Mouse (Mus musculus): ENCODE results near the gene Smyd2. TPM values are rescaled to one million over a fixed set of nuclear protein-coding genes. Genes with fewer than 3 reads are reported as not detected.

The Smyd2 gene
- polyA plus RNA-seq, 1 experiment = 15.2 TPM

- Histone ChIP-seq H3K27me3 (replicated peaks) (peaks cover 7% of the 10 kb centered on the region), H3K36me3 (replicated peaks; ENCODE audit: low read length) (no peaks in the 10 kb centered on the region), H3K4me1 (peaks cover 16% of the 10 kb centered on the region), H3K4me3 (replicated peaks) (no peak overlapping the region), H3K9me3 (no peaks in the 10 kb centered on the region)
- TF ChIP-seq FLI1 (IDR thresholded peaks at IDR 0.05; ENCODE audit: low read length) (no peak), GATA1 (IDR thresholded peaks at IDR 0.05; ENCODE audit: borderline replicate concordance, low read length) (no peak)
Observed at GRCm38 (mm10) chr1:189933480-189934202, 11.5 kb upstream of the Smyd2 start.

DNA sequence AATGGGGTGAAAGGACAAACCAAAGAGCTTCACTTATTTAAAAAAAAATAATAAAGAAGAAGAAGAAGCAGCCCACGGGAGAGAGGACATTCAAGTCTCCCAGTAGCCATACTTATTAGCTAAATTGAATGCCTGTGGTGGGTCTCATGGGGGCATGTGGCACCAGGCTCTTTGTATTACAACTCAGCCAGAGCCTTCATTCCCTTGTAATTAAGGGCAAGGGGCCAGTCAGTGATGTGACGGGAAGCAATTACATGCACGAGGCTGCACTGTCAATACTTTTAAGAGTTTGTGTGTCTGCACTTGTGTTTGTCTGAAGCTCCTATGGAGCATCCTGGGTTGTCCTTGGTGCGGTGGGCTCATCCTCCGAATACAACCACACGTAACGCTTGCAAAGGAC is 10.8 kb upstream of the Smyd2 start:
- H3K4me3 ChIP-seq (replicated peaks) = no peak overlapping the region
- no peaks in the 10 kb centered on the region for H3K9me3 ChIP-seq
- H3K4me1 ChIP-seq = peaks cover 17% of the 10 kb centered on the region
- peaks cover 7% of the 10 kb centered on the region for H3K27me3 ChIP-seq (replicated peaks)
- H3K36me3 ChIP-seq (replicated peaks; ENCODE audit: low read length) = no peaks in the 10 kb centered on the region
- no peak for TF ChIP-seq FLI1 (IDR thresholded peaks at IDR 0.05; ENCODE audit: low read length)
- TF ChIP-seq GATA1 (IDR thresholded peaks at IDR 0.05; ENCODE audit: borderline replicate concordance, low read length) = no peak

GRCm38 (mm10) chr1:189932190-189932589 is 10.0 kb upstream of the Smyd2 start:
- TF ChIP-seq FLI1 (IDR thresholded peaks at IDR 0.05; ENCODE audit: low read length) (no peak), GATA1 (IDR thresholded peaks at IDR 0.05; ENCODE audit: borderline replicate concordance, low read length) (no peak)
- no peak overlapping the region for H3K4me3 ChIP-seq (replicated peaks)
- H3K27me3 ChIP-seq (replicated peaks) = peaks cover 5% of the 10 kb centered on the region
- peaks cover 23% of the 10 kb centered on the region for H3K4me1 ChIP-seq
- no peaks in the 10 kb centered on the region for H3K9me3 ChIP-seq
- no peaks in the 10 kb centered on the region for H3K36me3 ChIP-seq (replicated peaks; ENCODE audit: low read length)

DNA sequence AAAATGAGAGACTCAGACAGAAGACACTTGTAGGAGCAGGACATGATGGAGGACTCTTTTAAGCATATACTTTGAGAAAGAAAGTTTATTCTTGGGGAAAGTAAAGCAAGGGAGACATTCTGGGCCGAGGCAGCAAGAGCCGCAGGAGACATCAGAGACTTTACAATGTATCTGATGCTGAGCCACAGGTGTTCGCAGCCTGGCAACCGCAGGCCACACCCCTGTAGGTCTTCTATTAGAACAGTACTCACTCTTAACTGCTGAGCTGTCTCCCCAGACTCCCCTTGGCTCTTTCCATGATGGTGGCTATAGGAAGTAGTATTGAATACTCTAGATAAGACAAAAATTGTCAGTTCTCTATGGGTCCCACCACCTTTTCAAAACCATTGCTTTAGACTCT is 7.7 kb upstream of the Smyd2 start:
- H3K9me3 ChIP-seq = no peaks in the 10 kb centered on the region
- TF ChIP-seq FLI1 (IDR thresholded peaks at IDR 0.05; ENCODE audit: low read length) = no peak
- peaks cover 18% of the 10 kb centered on the region for H3K4me1 ChIP-seq
- no peaks in the 10 kb centered on the region for H3K36me3 ChIP-seq (replicated peaks; ENCODE audit: low read length)
- H3K27me3 ChIP-seq (replicated peaks) = no peaks in the 10 kb centered on the region
- no peak overlapping the region for H3K4me3 ChIP-seq (replicated peaks)

DNA sequence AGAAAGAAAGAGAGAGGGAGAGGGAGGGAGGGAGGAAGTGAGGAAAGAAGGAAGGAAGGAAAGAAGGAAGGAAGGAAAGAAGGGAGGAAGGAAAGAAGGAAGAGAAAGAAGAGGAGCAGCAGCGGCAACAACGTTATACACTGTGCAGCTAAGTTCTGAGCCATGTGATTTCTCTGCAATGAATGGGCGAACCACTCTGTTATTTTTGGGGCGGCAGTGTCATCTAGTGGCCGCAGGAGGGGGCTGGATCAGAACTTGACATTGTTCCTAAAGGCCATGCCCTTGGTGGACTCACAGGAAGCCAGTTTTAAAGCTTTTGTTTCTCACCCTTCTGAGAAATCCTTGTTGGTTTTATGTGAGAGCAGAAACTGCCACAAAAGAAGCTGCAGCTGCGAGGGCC is 5.5 kb upstream of the Smyd2 start:
- Histone ChIP-seq H3K27me3 (replicated peaks) (peaks cover 2% of the 10 kb centered on the region), H3K4me1 (peaks cover 9% of the 10 kb centered on the region), H3K36me3 (replicated peaks; ENCODE audit: low read length) (no peaks in the 10 kb centered on the region), H3K4me3 (replicated peaks) (peak overlapping the region; percentile 87), H3K9me3 (no peaks in the 10 kb centered on the region)
- TF ChIP-seq GATA1 (IDR thresholded peaks at IDR 0.05; ENCODE audit: borderline replicate concordance, low read length) (no peak), FLI1 (IDR thresholded peaks at IDR 0.05; ENCODE audit: low read length) (no peak)

DNA sequence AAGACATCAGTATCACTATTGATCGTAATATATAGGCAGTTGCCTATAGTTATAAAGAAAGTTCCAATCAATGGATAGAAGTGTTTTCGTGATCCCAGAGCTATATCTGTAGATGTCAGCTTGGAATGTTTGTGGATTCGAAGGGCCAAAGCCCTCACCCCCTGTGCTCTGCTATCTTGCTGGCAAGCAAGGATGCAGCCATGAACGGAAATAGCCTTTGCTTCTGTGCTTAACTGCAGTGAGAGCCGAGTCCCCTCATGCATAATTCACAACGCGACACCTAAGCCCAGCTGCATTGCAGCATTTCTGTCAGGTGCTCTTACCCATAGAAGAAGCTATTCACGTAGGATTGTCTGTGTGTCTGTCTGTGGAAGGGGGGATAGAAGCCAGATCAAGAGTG is 4.1 kb upstream of the Smyd2 start:
- H3K27me3 ChIP-seq (replicated peaks) = peaks cover 2% of the 10 kb centered on the region
- TF ChIP-seq GATA1 (IDR thresholded peaks at IDR 0.05; ENCODE audit: borderline replicate concordance, low read length) (no peak), FLI1 (IDR thresholded peaks at IDR 0.05; ENCODE audit: low read length) (no peak)
- H3K9me3 ChIP-seq = no peaks in the 10 kb centered on the region
- H3K36me3 ChIP-seq (replicated peaks; ENCODE audit: low read length) = no peaks in the 10 kb centered on the region
- H3K4me1 ChIP-seq = peaks cover 20% of the 10 kb centered on the region
- H3K4me3 ChIP-seq (replicated peaks) = no peak overlapping the region

GRCm38 (mm10) chr1:189923871-189924568 is 1.9 kb upstream of the Smyd2 start:
- TF ChIP-seq GATA1 (IDR thresholded peaks at IDR 0.05; ENCODE audit: borderline replicate concordance, low read length) (no peak), FLI1 (IDR thresholded peaks at IDR 0.05; ENCODE audit: low read length) (no peak)
- peaks cover 37% of the 10 kb centered on the region for H3K4me1 ChIP-seq
- no peaks in the 10 kb centered on the region for H3K36me3 ChIP-seq (replicated peaks; ENCODE audit: low read length)
- no peaks in the 10 kb centered on the region for H3K9me3 ChIP-seq
- H3K27me3 ChIP-seq (replicated peaks) = peaks cover 2% of the 10 kb centered on the region
- no peak overlapping the region for H3K4me3 ChIP-seq (replicated peaks)

GRCm38 (mm10) chr1:189923157-189923556 is 994 bp upstream of the Smyd2 start:
- Histone ChIP-seq H3K27me3 (replicated peaks) (peaks cover 2% of the 10 kb centered on the region), H3K4me3 (replicated peaks) (no peak overlapping the region), H3K4me1 (peaks cover 45% of the 10 kb centered on the region), H3K36me3 (replicated peaks; ENCODE audit: low read length) (no peaks in the 10 kb centered on the region), H3K9me3 (no peaks in the 10 kb centered on the region)
- TF ChIP-seq GATA1 (IDR thresholded peaks at IDR 0.05; ENCODE audit: borderline replicate concordance, low read length) = no peak
- no peak for TF ChIP-seq FLI1 (IDR thresholded peaks at IDR 0.05; ENCODE audit: low read length)

DNA sequence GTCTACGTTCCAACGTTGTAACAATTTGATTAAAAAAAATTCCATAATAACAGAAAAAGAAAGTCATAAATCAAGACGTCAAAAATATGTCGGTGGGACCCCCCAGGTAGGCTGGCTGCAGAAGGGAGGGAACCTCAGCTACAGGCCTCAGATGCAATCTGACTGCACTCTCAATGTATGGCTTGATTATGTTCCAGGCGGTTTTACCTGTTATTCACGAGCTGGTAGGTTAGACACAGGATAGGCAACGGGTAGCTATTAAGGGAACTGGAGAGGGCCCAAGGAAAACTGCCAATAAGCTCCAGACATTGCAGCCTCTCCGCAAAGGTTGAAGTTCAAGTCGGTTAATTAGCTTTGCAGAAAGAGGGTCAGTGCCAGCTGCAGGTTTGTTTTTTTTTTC is 558 bp upstream of the Smyd2 start:
- Histone ChIP-seq H3K27me3 (replicated peaks) (peaks cover 2% of the 10 kb centered on the region), H3K9me3 (no peaks in the 10 kb centered on the region), H3K4me3 (replicated peaks) (peak overlapping the region; percentile 97), H3K36me3 (replicated peaks; ENCODE audit: low read length) (no peaks in the 10 kb centered on the region), H3K4me1 (peaks cover 46% of the 10 kb centered on the region)
- TF ChIP-seq GATA1 (IDR thresholded peaks at IDR 0.05; ENCODE audit: borderline replicate concordance, low read length) (no peak), FLI1 (IDR thresholded peaks at IDR 0.05; ENCODE audit: low read length) (no peak)

DNA sequence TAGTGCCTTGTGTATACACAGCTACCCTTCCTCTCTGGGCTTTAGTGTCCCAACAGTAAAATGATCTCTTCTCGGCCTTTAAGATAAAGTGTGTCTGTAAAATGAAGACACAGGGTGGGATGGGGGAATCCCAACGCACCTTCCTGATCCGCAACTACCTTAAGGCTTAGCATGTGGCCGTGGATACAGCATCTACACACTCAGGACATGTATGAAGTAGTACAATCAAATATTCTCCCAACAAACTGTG is 670 bp downstream of the Smyd2 start:
- Histone ChIP-seq H3K4me1 (peaks cover 55% of the 10 kb centered on the region), H3K4me3 (replicated peaks) (peak overlapping the region; percentile 97), H3K36me3 (replicated peaks; ENCODE audit: low read length) (no peaks in the 10 kb centered on the region), H3K27me3 (replicated peaks) (peaks cover 2% of the 10 kb centered on the region), H3K9me3 (no peaks in the 10 kb centered on the region)
- no peak for TF ChIP-seq GATA1 (IDR thresholded peaks at IDR 0.05; ENCODE audit: borderline replicate concordance, low read length)

Data from megakaryocyte, embryonic 14.5 days (primary cell).